Mouse (Mus musculus): ENCODE data around the gene Gm20388.
"Not testable (repeated sequence)": the region's sequence is repeated elsewhere in the genome, so short reads cannot be mapped to it uniquely, and the experiment has no call there.

Gm20388 gene

GRCm38 (mm10) chr8:120324555-120324954 is 413.9 kb downstream of the Gm20388 start:
- no peak for DNase-seq

- no peak for DNase-seq
Observed at GRCm38 (mm10) chr8:120325172-120325767, 414.6 kb downstream of the Gm20388 start.

GRCm38 (mm10) chr8:120327131-120327554 is 416.5 kb downstream of the Gm20388 start:
- DNase-seq = peak; percentile 61

- DNase-seq = no peak
Observed at GRCm38 (mm10) chr8:120328361-120329022, 417.9 kb downstream of the Gm20388 start.

- no peak for DNase-seq
Observed at GRCm38 (mm10) chr8:120329030-120329748, 418.5 kb downstream of the Gm20388 start.

- DNase-seq = no peak
Observed at GRCm38 (mm10) chr8:120331027-120331426, 420.4 kb downstream of the Gm20388 start.

- DNase-seq = peak; percentile 65
Observed at GRCm38 (mm10) chr8:120332379-120333229, 422.0 kb downstream of the Gm20388 start.

GRCm38 (mm10) chr8:120333681-120334080 is 423.0 kb downstream of the Gm20388 start:
- DNase-seq = no peak

- DNase-seq = not testable (repeated sequence)
Observed at GRCm38 (mm10) chr8:120334261-120334660, 423.6 kb downstream of the Gm20388 start.

GRCm38 (mm10) chr8:120334878-120335261 is 424.2 kb downstream of the Gm20388 start:
- peak; percentile 90 for DNase-seq

- DNase-seq = peak; percentile 75
Observed at GRCm38 (mm10) chr8:120335262-120336086, 424.8 kb downstream of the Gm20388 start.

- peak; percentile 75 for DNase-seq
Observed at GRCm38 (mm10) chr8:120336087-120336380, 425.4 kb downstream of the Gm20388 start.

GRCm38 (mm10) chr8:120336909-120337555 is 426.4 kb downstream of the Gm20388 start:
- peak; percentile 50 for DNase-seq

- DNase-seq = no peak
Observed at GRCm38 (mm10) chr8:120337627-120338026, 427.0 kb downstream of the Gm20388 start.

- no peak for DNase-seq
Observed at GRCm38 (mm10) chr8:120338678-120339077, 428.0 kb downstream of the Gm20388 start.

GRCm38 (mm10) chr8:120339743-120340142 is 429.1 kb downstream of the Gm20388 start:
- DNase-seq = no peak

GRCm38 (mm10) chr8:120341124-120341523 is 430.5 kb downstream of the Gm20388 start:
- no peak for DNase-seq

- DNase-seq = no peak
Observed at GRCm38 (mm10) chr8:120342847-120343548, 432.4 kb downstream of the Gm20388 start.

GRCm38 (mm10) chr8:120343582-120343981 is 432.9 kb downstream of the Gm20388 start:
- no peak for DNase-seq

GRCm38 (mm10) chr8:120344166-120344565 is 433.5 kb downstream of the Gm20388 start:
- no peak for DNase-seq

GRCm38 (mm10) chr8:120344583-120344982 is 433.9 kb downstream of the Gm20388 start:
- no peak for DNase-seq
